Mouse (Mus musculus): ENCODE results near the gene Dlx4.

The Dlx4 gene

DNA sequence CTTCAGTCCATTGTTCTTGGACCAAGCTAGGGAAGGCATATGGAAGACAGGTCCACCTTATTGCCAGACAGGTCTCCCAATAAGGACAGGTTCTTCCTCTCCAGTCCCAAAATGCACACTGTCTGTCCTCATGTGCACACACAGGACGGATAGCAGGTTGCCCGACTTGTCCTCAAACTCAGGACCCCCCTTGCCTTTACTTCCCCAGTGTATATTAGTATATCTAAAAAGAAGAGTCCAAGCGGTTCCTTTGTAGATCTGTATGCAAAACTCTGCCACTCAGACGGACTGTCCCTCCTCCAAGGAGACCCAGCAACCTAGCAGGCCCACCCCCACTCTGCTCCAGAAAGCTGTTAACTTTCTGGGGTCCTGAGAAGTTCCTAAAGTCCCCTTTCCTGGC is 2.4 kb downstream of the Dlx4 start:
- no peak for DNase-seq (ENCODE audit: extremely low read depth, low read depth, low spot score)

DNA sequence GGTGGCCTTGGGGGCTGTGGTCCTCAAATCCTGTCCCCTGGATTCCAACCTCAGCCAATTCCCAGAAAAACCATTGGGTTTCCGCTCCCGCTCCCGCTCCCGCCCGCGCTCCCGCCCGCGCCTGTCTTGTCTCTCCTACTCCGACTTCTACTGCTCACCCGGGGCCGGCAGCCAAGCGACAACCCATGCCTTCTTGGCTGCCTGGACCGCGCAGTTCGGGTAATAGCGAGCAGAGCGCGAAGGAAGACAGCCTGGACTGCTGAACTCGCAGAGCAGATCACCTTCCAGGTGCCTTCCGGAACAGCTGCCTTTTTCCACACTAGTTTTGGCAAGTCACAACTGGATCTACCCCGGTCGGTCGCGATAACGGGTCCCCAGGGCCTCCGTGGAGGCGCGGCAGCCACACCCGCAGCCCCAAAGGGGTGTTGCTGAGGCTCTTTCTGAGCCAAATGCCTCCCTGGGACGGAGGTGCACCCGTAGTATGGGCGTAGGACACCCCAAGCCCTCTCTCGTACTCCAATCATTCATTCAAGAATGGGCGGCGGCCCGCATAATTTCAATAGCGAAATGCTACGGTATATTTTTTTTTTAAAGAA is 3.0 kb downstream of the Dlx4 start:
- no peak for DNase-seq (ENCODE audit: extremely low read depth, low read depth, low spot score)

DNA sequence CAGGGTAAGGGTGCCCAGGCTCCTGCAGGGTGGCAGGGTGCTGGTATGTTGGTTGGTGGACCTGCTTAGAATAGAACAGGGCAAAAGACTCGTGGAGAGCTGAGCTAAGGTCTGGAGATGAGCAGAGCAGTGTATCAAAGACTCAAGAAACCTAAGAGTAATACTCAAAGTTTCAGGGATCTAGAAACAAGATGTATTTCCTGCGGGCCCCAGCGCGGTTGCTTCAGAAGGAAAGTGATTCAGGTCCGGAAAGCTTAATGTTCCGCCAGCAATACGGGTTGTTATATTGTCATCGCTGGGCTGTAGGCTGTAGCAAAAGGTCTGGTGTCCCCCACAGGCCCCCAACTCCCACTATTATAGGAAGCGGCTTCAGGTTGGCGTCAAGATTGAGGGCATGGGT is 3.8 kb downstream of the Dlx4 start:
- no peak for DNase-seq (ENCODE audit: extremely low read depth, low read depth, low spot score)

DNA sequence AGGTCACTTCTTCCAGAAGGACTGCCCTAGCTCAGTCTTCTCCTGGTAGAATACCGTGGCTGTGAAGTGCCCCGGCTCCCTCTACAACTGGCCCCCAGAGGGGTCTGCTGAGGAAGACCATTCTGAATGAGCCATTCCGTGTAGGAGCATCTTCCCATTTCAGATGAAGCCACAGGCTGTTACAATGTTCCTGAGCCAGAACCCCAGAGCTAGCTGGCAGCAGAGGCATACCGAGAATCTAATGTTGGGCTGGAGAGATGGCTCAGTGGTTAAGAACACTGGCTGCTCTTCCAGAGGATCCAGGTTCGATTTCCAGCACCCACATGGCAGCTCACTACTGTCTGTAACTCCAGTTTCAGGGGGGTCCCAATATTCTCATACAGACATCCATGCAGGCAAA is 6.2 kb downstream of the Dlx4 start:
- DNase-seq (ENCODE audit: extremely low read depth, low read depth, low spot score), result no peak

DNA sequence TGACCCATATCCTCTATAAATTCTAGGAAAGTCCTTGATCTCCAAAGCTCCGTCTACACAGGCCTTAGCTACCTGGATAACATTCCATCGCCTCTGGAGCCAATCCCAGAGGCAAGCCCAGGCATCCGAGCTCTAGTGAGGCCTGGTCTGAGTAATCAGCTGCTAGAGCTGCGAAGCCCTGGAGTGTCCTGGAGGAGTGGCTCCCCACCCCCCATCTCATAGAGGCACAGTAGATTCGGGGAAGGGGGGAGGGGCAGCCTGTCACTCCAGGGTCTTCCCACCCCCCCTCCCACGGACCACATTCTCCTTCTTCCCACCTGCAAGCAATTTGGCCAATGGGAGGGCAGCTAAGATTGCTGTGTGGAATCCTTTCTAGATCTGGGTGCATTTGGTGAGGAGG is 8.8 kb downstream of the Dlx4 start:
- no peak for DNase-seq (ENCODE audit: extremely low read depth, low read depth, low spot score)

DNA sequence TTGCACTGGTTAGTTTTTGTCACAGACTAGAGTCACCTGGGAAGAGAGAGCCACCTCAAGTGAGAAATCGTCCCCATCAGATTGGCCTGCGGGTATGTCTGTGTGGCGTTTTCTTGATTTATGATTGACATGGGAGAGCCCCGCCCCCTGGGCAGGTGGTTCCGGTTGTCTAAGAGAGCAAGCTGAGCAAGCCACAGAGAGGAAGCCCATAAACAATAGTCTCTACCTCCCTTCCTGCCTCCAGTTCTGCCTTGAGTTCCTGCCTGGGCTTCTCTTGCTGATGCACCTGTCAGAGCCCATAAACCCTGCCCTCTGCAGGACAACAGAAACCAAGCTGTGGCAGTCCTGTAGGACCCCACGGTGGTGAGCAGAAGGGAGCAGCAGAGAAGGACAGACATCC is 12.7 kb downstream of the Dlx4 start:
- DNase-seq (ENCODE audit: extremely low read depth, low read depth, low spot score), result no peak

DNA sequence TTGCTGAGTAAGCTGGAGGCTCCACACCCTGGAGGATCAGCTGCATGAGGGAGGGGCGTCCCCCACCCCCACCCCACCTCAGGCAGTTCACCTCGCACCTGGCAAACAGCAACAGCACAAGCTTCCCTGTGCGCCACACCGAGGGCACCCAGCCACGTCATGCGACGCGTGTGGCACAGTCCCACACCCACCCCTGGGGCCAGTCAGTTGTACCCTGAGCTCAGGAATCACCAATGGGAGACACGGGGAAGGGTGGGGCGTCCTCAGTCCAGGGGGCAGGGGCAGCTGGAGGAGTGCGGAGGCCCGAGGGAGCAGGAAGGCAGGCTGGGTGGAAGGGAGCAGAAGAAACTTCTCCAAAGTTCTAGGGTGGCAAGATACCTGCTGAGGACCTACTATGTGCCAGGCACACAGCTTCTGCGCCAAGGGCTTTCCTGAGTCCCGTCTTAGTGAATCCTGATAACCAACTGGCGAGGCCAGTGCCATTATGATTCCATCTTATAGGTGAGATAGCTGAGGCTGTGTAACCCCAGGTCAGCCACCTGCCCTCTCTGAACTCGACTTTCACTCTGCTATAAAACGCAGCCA is 15.3 kb downstream of the Dlx4 start:
- DNase-seq (ENCODE audit: extremely low read depth, low read depth, low spot score), result no peak

DNA sequence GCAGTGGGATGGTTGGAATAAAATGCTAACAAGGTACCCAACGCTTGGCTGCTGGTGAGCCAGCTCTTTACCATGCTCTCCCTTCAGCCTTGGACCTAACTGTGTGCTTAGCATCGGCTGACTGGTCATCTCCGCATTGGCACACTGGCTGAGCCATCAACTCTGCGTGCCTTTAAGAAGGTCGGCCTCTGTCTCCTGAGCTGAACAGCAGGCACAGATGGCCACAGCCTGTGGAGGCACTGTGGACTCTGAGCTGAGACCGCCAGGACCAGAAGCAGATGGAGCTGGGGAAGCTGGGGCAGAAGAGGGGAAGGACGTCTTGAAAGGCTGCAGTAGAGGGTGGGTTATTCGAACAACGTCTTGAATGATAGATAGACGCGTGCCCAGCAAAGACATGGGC is 17.7 kb downstream of the Dlx4 start:
- no peak for DNase-seq (ENCODE audit: extremely low read depth, low read depth, low spot score)

DNA sequence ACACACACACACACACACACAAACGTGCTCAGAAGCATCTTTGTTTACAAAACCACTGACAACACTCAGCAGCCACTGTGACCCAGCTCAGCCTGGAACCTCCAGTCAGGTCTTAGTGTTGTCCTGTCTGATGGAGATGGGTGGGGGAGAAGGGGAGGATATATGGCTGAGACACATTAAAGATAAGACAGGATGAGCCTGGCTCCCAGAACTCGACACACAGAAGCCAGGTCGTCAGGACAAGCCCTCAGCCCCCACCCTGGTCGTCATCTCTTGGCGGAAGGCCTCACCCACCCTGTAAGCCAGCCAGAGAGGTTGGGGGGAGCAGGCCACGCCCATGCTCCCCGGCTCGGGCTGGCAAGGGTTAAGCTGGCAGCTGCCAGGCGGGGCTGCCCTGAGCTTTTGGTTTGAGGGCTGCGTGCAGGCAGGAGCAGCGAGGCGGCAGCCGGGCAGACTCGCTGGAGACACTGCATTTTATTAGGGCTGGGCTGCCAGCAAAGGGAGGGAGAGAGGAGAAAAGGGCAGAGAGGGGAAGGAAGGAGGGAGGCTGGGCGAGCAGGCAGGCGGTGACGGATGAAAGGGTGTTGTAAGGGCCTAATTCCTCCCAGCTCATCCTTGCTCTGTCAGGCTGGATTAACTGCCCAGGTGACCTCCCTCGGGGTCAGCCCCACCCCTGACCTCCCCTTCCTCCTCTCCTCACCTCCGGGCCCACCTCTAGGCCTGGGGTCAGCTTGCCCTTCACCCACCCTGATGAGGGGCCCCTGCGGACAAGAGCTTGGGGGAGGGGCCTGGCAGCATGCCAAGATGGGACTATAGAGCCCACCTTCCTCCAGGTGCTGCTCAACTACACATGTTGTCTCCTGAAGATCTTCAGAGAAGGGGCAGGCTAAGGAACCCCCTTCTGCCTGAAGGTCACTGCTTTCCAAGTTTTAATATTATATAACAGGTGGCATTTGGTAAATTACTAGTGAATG is 19.5 kb downstream of the Dlx4 start:
- no peak for DNase-seq (ENCODE audit: extremely low read depth, low read depth, low spot score)

DNA sequence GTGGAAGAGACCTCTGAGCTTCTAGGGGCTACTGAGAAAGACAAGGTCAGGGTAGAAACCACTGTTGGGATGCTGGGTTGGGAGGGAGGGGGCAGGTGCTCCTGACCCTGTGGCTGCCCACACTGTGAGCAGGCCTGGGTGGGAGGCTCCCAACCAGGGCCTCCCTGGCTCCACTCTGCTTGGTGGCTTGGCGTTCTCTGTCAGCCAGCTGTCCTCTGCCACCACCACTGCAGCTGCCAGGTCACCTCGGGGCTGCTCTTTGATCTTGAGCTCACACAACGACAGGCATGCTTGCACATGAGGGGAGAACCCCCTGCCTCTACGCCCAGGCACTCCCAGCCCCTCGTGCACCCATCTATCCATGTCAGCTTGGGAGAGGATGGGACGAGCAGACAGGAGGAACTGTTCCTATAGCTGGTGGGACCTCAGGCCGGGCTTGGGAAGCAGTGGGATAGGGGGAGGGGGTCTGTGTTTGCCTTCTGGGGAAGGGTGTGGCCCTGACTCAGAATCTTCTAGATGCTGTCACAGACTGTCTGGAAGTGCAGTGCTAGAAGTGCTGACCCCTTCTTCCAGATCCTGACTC is 20.6 kb downstream of the Dlx4 start:
- DNase-seq (ENCODE audit: extremely low read depth, low read depth, low spot score), result no peak

DNA sequence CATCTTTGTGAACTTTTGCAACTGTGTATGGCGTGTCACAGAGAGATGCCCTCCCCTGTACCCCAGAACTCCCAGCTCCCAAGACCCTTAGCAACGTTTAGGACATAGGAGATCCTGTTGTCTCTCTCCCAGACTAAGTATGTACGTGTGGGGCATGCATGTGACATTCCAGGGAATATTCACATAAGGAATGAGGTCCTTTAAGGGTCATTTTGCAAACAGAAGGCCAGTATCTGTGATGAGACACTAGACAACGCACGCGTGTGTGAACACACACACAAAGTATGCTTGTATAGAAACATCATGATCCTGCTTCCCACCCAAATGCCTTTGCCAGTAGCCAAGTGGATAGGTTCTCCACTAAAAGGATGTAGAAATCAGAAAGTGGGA is 24.0 kb downstream of the Dlx4 start:
- no peak for DNase-seq (ENCODE audit: extremely low read depth, low read depth, low spot score)

DNA sequence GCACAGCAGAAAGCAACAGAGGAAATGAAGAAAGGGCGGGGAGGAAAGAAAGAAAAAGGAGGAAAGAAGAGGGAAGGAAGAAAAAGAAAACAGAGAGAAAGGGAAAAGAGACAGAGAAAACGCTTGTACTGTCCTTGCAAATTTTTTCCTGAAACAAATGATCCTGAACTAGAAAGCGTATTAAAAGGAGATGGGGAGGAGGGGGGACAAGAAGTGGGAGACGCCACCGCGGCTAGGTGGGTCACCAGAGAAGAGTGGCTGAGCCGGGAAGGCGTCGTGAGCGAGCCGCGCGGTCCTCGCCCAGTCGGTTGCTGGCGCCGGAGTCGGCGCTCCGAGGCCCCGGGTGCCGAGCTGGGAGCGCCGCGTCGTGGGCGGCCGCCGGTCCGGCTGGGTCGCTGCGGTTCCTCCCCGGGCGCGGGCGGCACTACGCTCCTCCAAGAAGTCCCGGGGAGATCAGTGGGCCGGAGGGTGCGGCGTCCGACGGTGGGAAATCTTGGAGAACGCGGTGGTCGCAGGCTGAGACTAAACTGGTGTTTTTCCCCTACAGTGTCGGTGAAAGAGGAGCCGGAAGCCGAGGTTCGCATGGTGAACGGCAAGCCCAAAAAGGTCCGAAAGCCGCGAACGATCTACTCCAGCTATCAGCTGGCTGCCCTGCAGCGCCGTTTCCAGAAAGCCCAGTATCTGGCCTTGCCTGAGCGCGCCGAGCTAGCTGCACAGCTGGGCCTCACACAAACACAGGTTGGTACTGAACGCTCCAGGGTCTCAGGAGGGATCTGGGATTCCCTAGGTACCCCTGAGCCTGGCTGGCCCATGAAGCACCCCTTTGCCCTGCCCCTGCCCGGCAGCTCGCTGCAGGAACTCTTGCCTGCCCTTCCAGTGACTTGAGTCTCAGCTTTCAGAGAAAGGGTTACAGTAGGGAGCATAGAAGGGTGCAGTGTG is 24.6 kb downstream of the Dlx4 start:
- no peak for DNase-seq (ENCODE audit: extremely low read depth, low read depth, low spot score)

DNA sequence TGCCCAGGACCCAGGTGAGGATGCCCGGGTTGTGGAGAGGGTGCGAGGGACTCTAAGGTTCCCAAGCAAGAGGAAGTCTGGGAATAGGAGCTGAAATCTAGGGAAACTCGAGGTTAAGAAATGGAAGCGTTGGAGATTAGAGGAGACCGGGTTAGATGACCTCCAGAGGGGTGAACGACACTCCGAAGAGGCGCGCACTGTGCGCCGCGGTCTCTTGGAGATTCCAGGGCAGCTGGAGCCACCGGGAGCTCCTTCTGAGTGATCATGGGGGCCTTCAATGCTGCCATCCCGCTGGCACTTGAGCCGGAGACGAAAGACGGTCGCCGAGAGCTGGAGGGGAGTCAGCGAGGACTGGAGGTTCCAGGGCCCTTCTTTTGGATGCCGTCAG is 25.4 kb downstream of the Dlx4 start:
- no peak for DNase-seq (ENCODE audit: extremely low read depth, low read depth, low spot score)

DNA sequence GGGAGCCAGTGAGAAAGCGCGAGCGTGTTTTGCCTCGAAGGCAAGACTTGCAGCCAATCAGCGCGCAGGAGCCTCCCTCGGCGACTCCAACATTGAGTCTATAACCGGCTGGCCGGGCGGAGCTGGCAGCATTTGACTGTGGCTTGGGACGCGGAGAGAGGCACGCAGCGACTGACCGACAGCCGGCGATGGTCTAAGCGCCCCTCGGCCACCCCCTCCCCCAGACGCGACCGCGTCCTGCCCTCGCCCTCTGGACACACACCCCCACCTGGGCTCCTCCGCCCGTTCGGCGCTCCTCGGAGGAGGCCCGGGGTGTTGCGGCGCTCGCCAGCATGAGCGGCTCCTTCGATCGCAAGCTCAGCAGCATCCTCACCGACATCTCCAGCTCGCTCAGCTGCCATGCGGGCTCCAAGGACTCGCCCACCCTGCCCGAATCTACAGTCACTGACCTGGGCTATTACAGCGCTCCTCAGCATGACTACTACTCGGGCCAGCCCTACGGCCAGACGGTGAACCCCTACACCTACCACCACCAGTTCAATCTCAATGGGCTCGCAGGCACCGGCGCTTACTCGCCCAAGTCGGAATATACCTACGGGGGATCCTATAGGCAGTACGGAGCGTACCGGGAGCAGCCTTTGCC is 26.0 kb downstream of the Dlx4 start, which contains the start of gene Dlx3:
Dlx3 (plus strand) TSS at position 130 of the 643 bp plus-strand sequence.
- DNase-seq (ENCODE audit: extremely low read depth, low read depth, low spot score), result no peak

DNA sequence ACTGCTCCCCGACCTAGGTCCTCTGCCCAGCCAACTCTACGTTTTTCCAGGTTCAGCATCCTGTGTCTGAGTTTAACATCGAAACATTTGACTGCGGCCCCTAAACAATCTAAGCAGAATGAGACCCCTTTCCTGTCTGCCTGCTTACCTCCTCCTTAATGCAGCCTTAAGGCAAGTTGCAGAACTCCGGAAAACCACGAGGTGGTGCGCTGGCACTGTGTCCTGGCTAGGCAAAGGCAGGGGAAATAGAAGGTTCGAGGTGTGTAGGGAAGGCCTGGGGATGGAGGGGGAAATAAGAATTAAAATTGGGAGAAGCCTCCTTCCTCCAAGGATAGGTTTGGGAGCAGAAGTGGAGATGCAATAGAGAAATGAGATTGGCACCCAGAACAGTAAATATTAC is 27.6 kb downstream of the Dlx4 start:
- no peak for DNase-seq (ENCODE audit: extremely low read depth, low read depth, low spot score)

DNA sequence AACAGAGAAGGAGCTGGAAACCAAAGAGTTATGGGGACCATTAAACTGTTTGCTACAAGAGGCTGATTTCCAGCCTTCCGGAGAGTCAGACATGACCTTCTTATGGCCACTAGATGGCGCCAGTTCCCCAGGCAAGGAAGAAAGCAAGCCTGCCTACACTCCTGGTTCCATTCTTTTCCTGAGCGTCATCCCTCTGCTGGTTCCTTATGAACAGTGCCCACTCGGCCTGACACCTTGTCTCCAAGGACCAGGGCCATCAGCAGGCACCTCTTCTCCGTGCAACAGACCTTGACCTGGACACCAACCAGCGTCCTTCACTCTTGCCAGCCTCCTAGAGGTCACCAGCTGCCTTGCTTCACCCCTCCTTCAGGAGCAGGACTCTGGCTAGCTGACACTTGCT is 29.0 kb downstream of the Dlx4 start:
- no peak for DNase-seq (ENCODE audit: extremely low read depth, low read depth, low spot score)

DNA sequence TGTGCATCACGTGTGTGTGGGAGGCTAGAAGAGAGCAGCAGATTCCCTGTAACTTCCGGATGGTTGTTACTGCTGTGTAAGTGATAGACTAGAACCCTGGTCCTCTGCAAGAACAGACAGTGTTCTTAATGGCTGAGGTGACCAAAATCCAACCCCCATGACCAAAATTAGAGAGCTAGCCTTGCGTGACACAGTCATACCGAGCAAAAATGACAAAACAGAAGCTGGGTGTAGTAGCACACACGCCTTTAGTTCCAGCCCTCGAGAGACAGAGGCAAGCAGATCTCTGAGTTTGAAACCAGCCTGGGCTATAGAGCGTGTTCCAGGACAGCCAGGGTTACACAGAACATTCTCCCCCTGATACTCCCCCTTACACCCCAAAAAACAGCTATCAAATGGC is 36.0 kb downstream of the Dlx4 start:
- no peak for DNase-seq (ENCODE audit: extremely low read depth, low read depth, low spot score)

DNA sequence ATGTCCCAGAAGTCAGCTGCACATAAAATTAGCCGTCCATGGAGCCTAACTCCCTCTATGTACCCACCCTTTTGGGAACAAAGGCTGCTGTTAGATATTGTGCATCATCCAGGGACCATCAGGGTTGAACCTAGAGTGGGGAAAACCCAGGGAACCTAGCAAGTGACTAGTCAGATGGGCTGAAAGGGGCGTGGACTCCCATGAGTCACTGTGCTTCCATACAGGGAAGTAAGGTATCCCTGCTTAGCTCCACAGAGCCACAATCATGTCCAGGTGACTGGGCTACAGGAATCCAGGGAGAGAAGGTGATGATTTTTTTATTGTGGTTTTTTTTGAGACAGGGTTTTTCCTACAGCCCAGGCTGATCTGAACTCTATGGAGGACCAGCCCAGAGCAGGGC is 37.1 kb downstream of the Dlx4 start:
- DNase-seq (ENCODE audit: extremely low read depth, low read depth, low spot score), result no peak

DNA sequence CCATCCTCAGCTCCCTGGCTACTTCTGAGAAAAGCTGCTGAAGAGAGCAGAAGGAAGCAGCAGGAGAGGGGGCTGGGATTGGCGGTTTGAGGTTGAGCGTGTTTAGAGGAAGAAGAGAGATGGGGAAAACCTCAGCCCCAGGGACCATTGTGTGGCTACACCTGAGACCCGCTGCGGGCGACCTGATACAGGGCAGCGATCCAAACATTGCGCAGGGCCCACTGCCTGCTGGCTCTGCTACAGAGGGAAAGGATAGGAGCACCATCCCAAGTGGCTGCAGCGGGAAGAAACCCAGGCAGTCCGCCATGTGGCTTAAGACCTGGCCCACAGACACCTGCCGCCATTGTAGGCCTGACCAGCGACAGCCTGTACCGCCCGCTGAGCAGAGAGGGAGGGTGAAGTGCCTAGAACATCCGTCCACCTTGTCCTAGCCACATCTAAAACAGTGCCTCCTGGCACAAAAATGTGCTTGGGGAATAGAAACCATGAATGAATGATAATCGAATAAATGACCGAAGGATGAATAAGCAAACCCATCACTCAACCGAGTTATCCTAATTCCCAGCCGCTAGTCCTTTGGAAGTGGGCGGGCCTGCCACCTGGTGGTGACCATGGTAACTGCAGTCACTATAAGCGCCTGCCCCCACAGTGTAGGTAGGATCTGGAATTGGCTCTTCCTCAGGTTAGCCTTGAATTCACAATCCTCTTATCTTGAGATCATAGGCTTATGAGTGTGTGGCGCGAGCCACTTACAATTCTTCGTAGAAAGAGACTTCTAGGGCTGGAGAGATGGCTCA is 39.4 kb downstream of the Dlx4 start:
- DNase-seq (ENCODE audit: extremely low read depth, low read depth, low spot score), result no peak

Measured in fat pad, adult 2 months (tissue).